ENCODE assay signal across 8 mouse cellular contexts in the genomic region with DNA sequence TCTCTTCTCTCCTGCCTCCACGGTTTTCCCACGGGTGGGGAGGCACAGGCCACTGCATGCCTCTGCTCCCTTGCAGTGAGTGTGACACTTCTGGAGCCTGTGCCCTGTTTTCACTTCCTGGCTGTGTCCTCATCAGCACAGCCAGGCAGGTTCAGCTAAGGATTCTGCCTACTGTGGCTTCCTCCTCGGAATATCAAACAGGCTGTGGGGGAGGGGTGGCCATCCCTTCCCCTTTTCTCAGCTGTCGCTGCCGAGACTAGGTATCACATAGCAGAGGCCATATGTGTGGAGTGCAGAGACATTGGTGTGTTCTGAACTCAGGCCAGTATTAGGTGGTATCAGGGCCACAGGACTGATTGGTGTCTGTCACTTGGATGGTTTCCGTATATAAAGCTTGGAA. TPM values are rescaled to one million over a fixed set of nuclear protein-coding genes. Genes with fewer than 3 reads are reported as not detected.
DNase-seq lines count a peak whose midpoint lies in the region; ATAC-seq lines count a peak whose summit lies in the region.

No protein-coding gene starts in this region.

- H3K9me3 ChIP-seq in hindbrain, embryonic 15.5 days: no peaks in the 10 kb centered on the region
- no peaks in the 10 kb centered on the region for H3K9me3 ChIP-seq in intestine, embryonic 15.5 days

- no peak overlapping the region for H3K4me3 ChIP-seq in hindbrain, embryonic 15.5 days
- H3K4me3 ChIP-seq in intestine, embryonic 15.5 days (replicated peaks): no peak overlapping the region

- H3K9ac ChIP-seq in hindbrain, embryonic 15.5 days: no peak overlapping the region
- H3K9ac ChIP-seq in intestine, embryonic 15.5 days: no peak overlapping the region

- H3K4me1 ChIP-seq in hindbrain, embryonic 15.5 days (replicated peaks): peaks cover 17% of the 10 kb centered on the region
- peaks cover 8% of the 10 kb centered on the region for H3K4me1 ChIP-seq in intestine, embryonic 15.5 days (replicated peaks)

- H3K27ac ChIP-seq in hindbrain, embryonic 15.5 days (replicated peaks): no peak overlapping the region
- no peak overlapping the region for H3K27ac ChIP-seq in intestine, embryonic 15.5 days

- H3K27me3 ChIP-seq in hindbrain, embryonic 15.5 days: no peaks in the 10 kb centered on the region
- no peaks in the 10 kb centered on the region for H3K27me3 ChIP-seq in intestine, embryonic 15.5 days (replicated peaks)

- WGBS in hindbrain, embryonic 15.5 days: 16% methylated on average over 6 of the region's 6 CpGs
- 22% methylated on average over 6 of the region's 6 CpGs for WGBS in intestine, embryonic 15.5 days

- no peak overlapping the region for H3K4me2 ChIP-seq in hindbrain, embryonic 15.5 days
- H3K4me2 ChIP-seq in intestine, embryonic 15.5 days (replicated peaks): no peak overlapping the region

- DNase-seq in cerebellum, postnatal 10 days: peak; percentile 73 to 75
- DNase-seq in cerebellum, postnatal 36 days: no peak
- peak; percentile 48 for DNase-seq in testis, postnatal 10 days (ENCODE audit: low spot score)
- DNase-seq in testis, postnatal 14 days (ENCODE audit: low spot score): no peak
- peak; percentile 6 for DNase-seq in right cerebral cortex, adult 18-20 months

- H3K36me3 ChIP-seq in hindbrain, embryonic 15.5 days: no peaks in the 10 kb centered on the region
- H3K36me3 ChIP-seq in intestine, embryonic 15.5 days: no peaks in the 10 kb centered on the region

- peak; percentile 69 for ATAC-seq in hindbrain, embryonic 15.5 days (ENCODE audit: low FRiP score, low read depth)
- peak; percentile 97 for ATAC-seq in megakaryocyte, adult 5-6 weeks (ENCODE audit: poor library complexity, severe bottlenecking)
- no peak for ATAC-seq in intestine, embryonic 15.5 days

RNA-seq across cellular contexts. Expression of a gene that starts 50.3 kb away (rescaled TPM):
- polyA plus RNA-seq in hindbrain, embryonic 15.5 days (2015; fragmentation: Nextera tagmentation; extraction: Ambion mirVana): 64.0 and 73.5 TPM in 2 replicates
- total RNA-seq in megakaryocyte, adult 5-6 weeks (2015): 157 TPM in 2 replicates
- total RNA-seq in megakaryocyte, adult 5-6 weeks (2017): 134 and 135 TPM in 2 replicates
- polyA plus RNA-seq in intestine, embryonic 15.5 days (2015; fragmentation: Nextera tagmentation; extraction: Ambion mirVana): 161 and 178 TPM in 2 replicates

Comparison
In these comparisons a context has a peak if more than half of its experiments do, and no peak if none do; other contexts are left out.
1. DNase-seq: peak in cerebellum, postnatal 10 days (2 of 2), testis, postnatal 10 days (single experiment) and right cerebral cortex, adult 18-20 months (single experiment); none in cerebellum, postnatal 36 days (0 of 2) and testis, postnatal 14 days (single experiment).